Mouse (Mus musculus) neural tube, embryonic 13.5 days (tissue): ENCODE measurements around the gene Tubgcp3. TPM values are rescaled to one million over a fixed set of nuclear protein-coding genes. Genes with fewer than 3 reads are reported as not detected.

ENCODE experiments used
- ATAC-seq: fragments of 200-750 bp; cut with Nextera tagmentation; 2 replicates; pipeline ENCODE4 v1.8.0; 2017; ENCODE audit warnings: low read depth, mild to moderate bottlenecking, moderate TSS enrichment, moderate library complexity
- H3K27ac ChIP-seq: fragments of 300-500 bp; sonication (generic); replicated peaks from 2 replicates; pipeline ENCODE4 v1.5.1; 2015; ENCODE audit warnings: moderate library complexity, mild to moderate bottlenecking, inconsistent platforms
- H3K27me3 ChIP-seq: fragments of 300-500 bp; sonication (generic); 2 replicates; pipeline ENCODE4 v1.6.1; 2015; ENCODE audit warnings: mild to moderate bottlenecking, inconsistent platforms
- H3K36me3 ChIP-seq: fragments of 300-500 bp; sonication (generic); 2 replicates; pipeline ENCODE4 v1.6.1; 2015; ENCODE audit warnings: mild to moderate bottlenecking, inconsistent platforms
- H3K4me1 ChIP-seq: fragments of 300-500 bp; sonication (generic); replicated peaks from 2 replicates; pipeline ENCODE4 v1.6.1; 2015; ENCODE audit warnings: inconsistent platforms
- H3K4me2 ChIP-seq: fragments of 300-500 bp; sonication (generic); 2 replicates; pipeline ENCODE4 v1.6.1; 2015; ENCODE audit warnings: inconsistent platforms, mild to moderate bottlenecking, moderate library complexity
- H3K4me3 ChIP-seq: fragments of 300-500 bp; sonication (generic); 2 replicates; pipeline ENCODE4 v1.5.1; 2015; ENCODE audit warnings: mild to moderate bottlenecking, inconsistent platforms
- H3K9ac ChIP-seq: fragments of 300-500 bp; sonication (generic); 2 replicates; pipeline ENCODE4 v1.6.1; 2015; ENCODE audit warnings: moderate library complexity, mild to moderate bottlenecking, inconsistent platforms
- H3K9me3 ChIP-seq: fragments of 300-500 bp; sonication (generic); 2 replicates; pipeline ENCODE4 v1.6.1; 2016; ENCODE audit warnings: inconsistent platforms
- WGBS: fragments of 180-500 bp; shearing (Covaris S2); methylation state at CpG from one replicate; pipeline ENCODE4 v1.1.7; 2015; 5-methylcytosine and 5-hydroxymethylcytosine counted together
- polyA plus RNA-seq: library from polyadenylated mRNA; unstranded; fragments of >200 nt; fragmentation: Nextera tagmentation; extraction: Ambion mirVana; gene quantifications from 2 replicates; pipeline ENCODE4 v1.2.1, GENCODE M21; 2015

Tubgcp3 gene
- polyA plus RNA-seq, result 34.6 and 38.0 TPM in 2 replicates

GRCm38 (mm10) chr8:12672056-12672881 is at the start of gene Tubgcp3:
Tubgcp3 (minus strand) TSS chr8:12672248.
- Histone ChIP-seq H3K27ac (peak within 1 kb of the TSS; percentile 86), H3K4me1 (peaks cover 19% of the 10 kb centered on the region), H3K9me3 (no peaks in the 10 kb centered on the region), H3K36me3 (0 out of 2 replicates have a peak, but pooled peaks cover 4% of the 10 kb centered on the region), H3K4me3 (peak within 1 kb of the TSS; percentile 98), H3K4me2 (peak within 1 kb of the TSS; percentile 86), H3K9ac (peak within 1 kb of the TSS; percentile 92), H3K27me3 (peaks cover 15% of the 10 kb centered on the region)
- peak; percentile 92 for ATAC-seq
- WGBS, result 1% methylated on average over 65 of the region's 65 CpGs

- ATAC-seq, result no peak
- peaks cover 9% of the 10 kb centered on the region; the same call in 1 of the 2 replicates for H3K4me1 ChIP-seq
- no peak overlapping the region for H3K27ac ChIP-seq
- H3K4me2 ChIP-seq, result no peak overlapping the region
- H3K36me3 ChIP-seq, result no peaks in the 10 kb centered on the region
- H3K4me3 ChIP-seq, result no peak overlapping the region
- no peaks in the 10 kb centered on the region for H3K9me3 ChIP-seq
- H3K9ac ChIP-seq, result no peak overlapping the region
- WGBS, result 79% methylated on average over 9 of the region's 9 CpGs
- no peaks in the 10 kb centered on the region for H3K27me3 ChIP-seq
Observed at GRCm38 (mm10) chr8:12719091-12719490, 47.0 kb upstream of the Tubgcp3 start.

- H3K4me1 ChIP-seq, result peaks cover 5% of the 10 kb centered on the region; the same call in 1 of the 2 replicates
- H3K9ac ChIP-seq, result no peak overlapping the region
- H3K27me3 ChIP-seq, result no peaks in the 10 kb centered on the region
- no peaks in the 10 kb centered on the region for H3K36me3 ChIP-seq
- no peak overlapping the region for H3K4me2 ChIP-seq
- WGBS, result 87% methylated on average over 18 of the region's 18 CpGs
- no peaks in the 10 kb centered on the region for H3K9me3 ChIP-seq
- H3K27ac ChIP-seq, result no peak overlapping the region
- ATAC-seq, result no peak
- H3K4me3 ChIP-seq, result no peak overlapping the region
Observed at GRCm38 (mm10) chr8:12715861-12716585, 44.0 kb upstream of the Tubgcp3 start.

- Histone ChIP-seq H3K4me3 (no peak overlapping the region), H3K36me3 (no peaks in the 10 kb centered on the region), H3K9ac (no peak overlapping the region), H3K4me2 (no peak overlapping the region), H3K4me1 (no peaks in the 10 kb centered on the region), H3K9me3 (no peaks in the 10 kb centered on the region), H3K27me3 (no peaks in the 10 kb centered on the region), H3K27ac (no peak overlapping the region)
- WGBS, result 80% methylated on average over 7 of the region's 7 CpGs
- no peak for ATAC-seq
Observed at GRCm38 (mm10) chr8:12711623-12712022, 39.6 kb upstream of the Tubgcp3 start.

GRCm38 (mm10) chr8:12703597-12703996 is 31.5 kb upstream of the Tubgcp3 start:
- no peaks in the 10 kb centered on the region for H3K9me3 ChIP-seq
- no peak overlapping the region for H3K4me3 ChIP-seq
- no peak for ATAC-seq
- no peak overlapping the region for H3K9ac ChIP-seq
- no peak overlapping the region for H3K27ac ChIP-seq
- no peaks in the 10 kb centered on the region for H3K36me3 ChIP-seq
- H3K4me1 ChIP-seq, result no peaks in the 10 kb centered on the region
- peaks cover 7% of the 10 kb centered on the region; the same call in 1 of the 2 replicates for H3K27me3 ChIP-seq
- WGBS, result 87% methylated on average over 4 of the region's 4 CpGs
- H3K4me2 ChIP-seq, result no peak overlapping the region

- H3K27ac ChIP-seq, result no peak overlapping the region
- H3K4me1 ChIP-seq, result no peaks in the 10 kb centered on the region
- no peaks in the 10 kb centered on the region for H3K9me3 ChIP-seq
- H3K36me3 ChIP-seq, result no peaks in the 10 kb centered on the region
- WGBS, result 61% methylated on average over 8 of the region's 8 CpGs
- H3K27me3 ChIP-seq, result peaks cover 7% of the 10 kb centered on the region; the same call in 1 of the 2 replicates
- no peak overlapping the region for H3K9ac ChIP-seq
- H3K4me2 ChIP-seq, result no peak overlapping the region
- ATAC-seq, result no peak
- no peak overlapping the region for H3K4me3 ChIP-seq
Observed at GRCm38 (mm10) chr8:12702290-12702689, 30.2 kb upstream of the Tubgcp3 start.

GRCm38 (mm10) chr8:12698660-12699277 is 26.7 kb upstream of the Tubgcp3 start:
- Histone ChIP-seq H3K27me3 (peaks cover 7% of the 10 kb centered on the region; the same call in 1 of the 2 replicates), H3K9ac (no peak overlapping the region), H3K4me1 (no peaks in the 10 kb centered on the region), H3K4me3 (no peak overlapping the region), H3K9me3 (no peaks in the 10 kb centered on the region), H3K4me2 (no peak overlapping the region), H3K36me3 (no peaks in the 10 kb centered on the region), H3K27ac (no peak overlapping the region)
- 40% methylated on average over 3 of the region's 3 CpGs for WGBS
- ATAC-seq, result no peak

GRCm38 (mm10) chr8:12688851-12689250 is 16.8 kb upstream of the Tubgcp3 start:
- Histone ChIP-seq H3K27ac (no peak overlapping the region), H3K9ac (no peak overlapping the region), H3K4me3 (no peak overlapping the region), H3K4me1 (peaks cover 8% of the 10 kb centered on the region; the same call in 1 of the 2 replicates), H3K9me3 (no peaks in the 10 kb centered on the region), H3K27me3 (no peaks in the 10 kb centered on the region), H3K4me2 (no peak overlapping the region), H3K36me3 (no peaks in the 10 kb centered on the region)
- peak; percentile 40; the same call in 1 of the 2 replicates for ATAC-seq
- 57% methylated on average over 7 of the region's 7 CpGs for WGBS

GRCm38 (mm10) chr8:12677529-12677928 is 5.5 kb upstream of the Tubgcp3 start:
- no peak overlapping the region for H3K9ac ChIP-seq
- ATAC-seq, result peak; percentile 77
- 4% methylated on average over 7 of the region's 7 CpGs for WGBS
- H3K36me3 ChIP-seq, result no peaks in the 10 kb centered on the region
- no peaks in the 10 kb centered on the region for H3K9me3 ChIP-seq
- H3K4me2 ChIP-seq, result no peak overlapping the region
- H3K27ac ChIP-seq, result no peak overlapping the region
- H3K4me1 ChIP-seq, result peaks cover 7% of the 10 kb centered on the region
- no peak overlapping the region for H3K4me3 ChIP-seq
- peaks cover 23% of the 10 kb centered on the region for H3K27me3 ChIP-seq

- Histone ChIP-seq H3K27ac (peak overlapping the region; percentile 86), H3K4me3 (peak overlapping the region; percentile 98), H3K4me2 (peak overlapping the region; percentile 86), H3K36me3 (0 out of 2 replicates have a peak, but pooled peaks cover 4% of the 10 kb centered on the region), H3K4me1 (peaks cover 19% of the 10 kb centered on the region), H3K27me3 (peaks cover 14% of the 10 kb centered on the region), H3K9ac (peak overlapping the region; percentile 92), H3K9me3 (no peaks in the 10 kb centered on the region)
- peak; percentile 82 for ATAC-seq
- under 1% methylated on average over 36 of the region's 38 CpGs for WGBS
Observed at GRCm38 (mm10) chr8:12671473-12672055, 484 bp downstream of the Tubgcp3 start.

- Histone ChIP-seq H3K4me3 (peak overlapping the region; percentile 98), H3K27me3 (peaks cover 9% of the 10 kb centered on the region; the same call in 1 of the 2 replicates), H3K27ac (no peak overlapping the region), H3K4me1 (peaks cover 19% of the 10 kb centered on the region), H3K4me2 (peak overlapping the region; percentile 86), H3K36me3 (0 out of 2 replicates have a peak, but pooled peaks cover 4% of the 10 kb centered on the region), H3K9ac (peak overlapping the region; percentile 92), H3K9me3 (no peaks in the 10 kb centered on the region)
- ATAC-seq, result no peak
- WGBS, result 33% methylated on average over 6 of the region's 6 CpGs
Observed at GRCm38 (mm10) chr8:12670965-12671364, 1.1 kb downstream of the Tubgcp3 start.
